Mouse (Mus musculus) retina, postnatal 7 days (tissue): ENCODE data around the gene Cd86.

Experiments used
- DNase-seq: peaks from one replicate; pipeline ENCODE4 v3.0.0-alpha.2; 2012; ENCODE audit warnings: low read depth, low spot score

Cd86 gene

DNA sequence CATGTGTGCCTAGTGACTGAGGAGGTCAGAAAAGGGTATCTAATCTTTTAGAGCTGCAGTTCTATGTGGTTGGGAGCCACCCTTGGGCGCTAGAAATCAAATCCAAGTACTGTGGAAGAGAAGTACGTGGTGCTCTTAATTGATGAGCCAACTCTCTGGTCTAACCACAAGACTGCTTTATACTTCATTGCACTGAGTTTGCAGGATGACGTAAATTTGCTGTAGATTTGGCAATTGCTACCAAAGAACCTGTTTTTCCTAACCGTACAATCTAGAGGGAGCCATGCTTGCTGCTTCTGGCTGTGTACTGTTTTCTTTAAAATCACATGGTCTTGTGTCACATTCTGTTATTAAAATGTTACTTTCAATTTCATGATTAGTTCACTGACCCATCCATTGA, 10.0 kb downstream of the Cd86 start:
- DNase-seq = no peak

DNA sequence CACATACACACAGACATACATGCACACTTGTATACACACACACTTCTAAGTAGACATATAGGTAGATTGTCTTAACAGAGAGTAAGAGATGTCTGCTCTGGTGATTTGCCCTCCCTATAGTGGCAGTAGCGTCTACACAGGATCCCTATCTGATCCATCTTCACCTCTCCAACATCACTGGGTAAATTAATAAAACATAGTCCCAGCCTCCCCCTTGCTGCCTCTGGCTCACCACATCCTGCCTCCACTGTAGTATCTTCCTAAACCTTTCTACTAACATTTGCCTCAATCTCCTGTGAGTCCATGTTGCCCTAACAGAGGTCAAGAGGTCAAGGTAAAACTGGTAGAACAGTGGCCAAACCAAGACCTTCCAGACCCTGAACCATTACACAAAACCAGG, 10.7 kb downstream of the Cd86 start:
- DNase-seq = no peak

DNA sequence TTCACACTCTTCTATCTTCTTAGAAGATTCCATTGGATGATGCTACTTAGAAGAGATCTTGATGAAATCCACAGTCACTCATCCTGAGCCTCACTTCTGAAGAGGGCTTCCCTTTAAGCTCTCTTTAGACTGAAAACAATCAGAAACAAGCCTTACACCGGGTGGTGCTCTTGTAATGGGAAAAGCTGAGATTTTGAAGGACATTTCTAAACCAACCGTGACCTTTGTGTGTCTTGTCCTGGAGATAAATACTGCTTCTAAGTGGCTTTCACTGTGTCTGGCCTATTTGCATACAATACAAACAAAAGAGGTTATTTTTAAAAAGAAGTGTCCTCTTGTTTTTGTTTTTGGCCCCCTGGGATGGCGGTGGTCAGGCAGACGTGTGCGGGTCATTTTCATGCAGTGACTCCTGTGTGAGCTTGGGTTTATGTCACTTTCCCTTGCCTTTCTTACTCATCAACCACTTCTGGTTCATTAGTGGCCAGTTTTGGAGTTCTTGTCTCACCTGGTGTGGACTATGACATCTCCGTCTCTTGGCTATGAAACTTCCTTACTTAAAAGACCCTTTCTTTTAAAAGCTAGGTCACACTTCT, 14.6 kb downstream of the Cd86 start:
- DNase-seq = no peak

DNA sequence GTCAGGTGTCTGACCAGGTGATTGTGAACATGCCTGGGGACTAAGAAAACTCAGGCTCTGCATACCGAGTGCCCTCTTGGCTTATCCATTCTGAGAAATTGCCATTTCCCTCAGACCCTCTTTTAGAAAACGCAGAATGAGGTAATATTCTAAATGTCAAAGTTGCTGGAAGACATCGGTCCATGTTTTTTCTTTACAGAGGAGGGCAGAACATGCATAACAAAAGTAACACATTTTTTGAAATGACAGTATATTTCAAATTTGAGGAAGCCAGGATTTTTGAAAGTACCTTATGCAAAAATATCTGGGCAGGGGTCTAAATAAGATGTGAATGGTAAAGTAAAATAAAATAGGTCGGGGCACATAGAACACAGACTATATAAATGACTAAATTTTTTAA, 15.4 kb downstream of the Cd86 start:
- no peak for DNase-seq

DNA sequence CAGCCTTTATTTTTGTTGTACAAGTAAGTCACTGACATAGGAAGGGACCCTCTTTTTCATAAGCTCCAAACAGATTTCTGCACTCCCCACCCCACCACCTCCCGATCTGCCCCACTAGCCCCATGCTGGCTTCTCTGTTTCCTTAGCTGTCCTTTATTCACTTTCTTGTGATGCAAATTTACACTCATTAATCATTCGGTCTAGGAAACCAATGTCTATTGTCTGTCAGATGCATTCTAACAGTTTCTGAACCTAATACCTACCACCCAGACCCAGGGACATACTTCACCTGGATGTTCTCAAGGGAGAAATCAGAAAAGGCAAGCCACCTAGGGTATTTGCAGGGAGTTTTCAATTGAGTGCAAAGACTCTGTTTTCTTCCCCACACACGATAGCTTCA, 16.6 kb downstream of the Cd86 start:
- DNase-seq = no peak

DNA sequence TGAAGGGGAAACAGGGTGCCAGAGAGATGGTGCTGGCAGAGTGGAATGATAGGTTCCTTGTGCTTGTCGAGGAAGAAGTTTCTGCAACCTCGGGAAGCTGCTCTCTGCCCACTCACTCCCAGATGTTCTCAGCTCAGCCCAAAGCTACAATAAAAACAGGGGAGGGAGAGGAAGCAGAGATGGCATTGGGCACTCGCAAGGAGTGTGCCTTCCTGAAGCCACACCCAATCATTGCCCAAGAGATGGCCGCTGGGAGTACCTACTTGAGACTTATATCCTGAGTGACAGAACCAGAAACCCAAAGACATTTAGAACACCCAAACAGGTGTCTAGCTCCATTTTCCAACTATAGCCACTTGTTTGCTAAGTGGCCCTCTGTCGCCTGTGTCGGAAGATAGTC, 20.8 kb downstream of the Cd86 start:
- DNase-seq = no peak

DNA sequence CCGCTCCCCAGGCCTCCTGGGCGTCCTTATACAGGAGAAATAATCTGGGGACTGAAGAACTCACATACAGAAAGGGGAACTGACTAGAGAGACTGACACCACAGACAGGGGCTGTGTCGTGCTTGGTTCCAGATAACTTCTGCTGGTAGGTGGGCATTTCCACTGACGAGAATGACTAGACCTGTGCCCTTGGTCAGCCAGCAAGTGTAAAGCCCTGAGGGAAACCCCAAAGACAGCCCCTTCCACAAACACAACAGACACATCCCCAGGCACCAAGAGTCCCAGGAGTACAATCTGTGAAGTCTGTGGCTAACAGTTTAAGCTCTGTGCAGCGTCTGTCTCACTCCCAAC, 23.2 kb downstream of the Cd86 start:
- DNase-seq = no peak

DNA sequence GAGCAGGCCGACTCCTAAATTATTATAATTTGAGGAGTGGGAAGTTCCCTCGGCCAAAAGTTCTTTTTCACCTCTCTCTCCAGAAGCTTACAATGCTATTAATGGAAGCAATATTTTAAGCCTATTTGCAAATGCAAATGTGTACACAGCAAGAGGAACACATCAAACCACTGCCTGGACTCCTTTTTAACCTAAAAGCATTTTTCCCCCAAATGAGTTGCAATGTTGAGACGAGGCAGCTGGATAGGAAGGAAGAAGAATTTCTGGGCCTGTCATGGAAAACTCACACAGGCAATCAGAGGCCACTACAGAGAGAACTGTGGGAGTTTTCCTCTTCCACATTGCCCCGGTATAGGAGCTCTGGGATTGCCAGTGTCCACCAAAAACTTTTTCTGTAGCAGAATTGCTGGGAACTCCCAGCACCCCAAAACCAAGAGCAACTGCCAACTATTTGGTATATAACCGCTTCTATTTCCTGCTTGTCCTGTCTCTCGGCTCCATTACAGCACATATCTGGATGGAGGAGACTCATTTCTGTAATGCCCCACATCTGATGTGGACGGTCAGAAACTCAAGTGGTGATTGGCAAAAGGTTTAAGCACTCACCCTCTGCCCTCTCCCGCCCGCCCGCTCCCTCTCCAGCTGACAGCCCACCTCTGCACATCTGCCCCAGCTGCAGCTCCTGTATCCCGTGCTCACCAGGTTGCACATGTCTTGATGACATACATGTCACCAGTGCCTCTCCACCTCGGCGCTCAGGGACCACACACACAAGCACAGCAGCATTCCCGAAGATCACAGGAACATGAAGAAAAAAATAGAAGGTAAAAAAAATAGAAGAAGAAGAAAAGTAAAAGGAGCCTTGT, 23.8 kb downstream of the Cd86 start:
- DNase-seq = no peak

DNA sequence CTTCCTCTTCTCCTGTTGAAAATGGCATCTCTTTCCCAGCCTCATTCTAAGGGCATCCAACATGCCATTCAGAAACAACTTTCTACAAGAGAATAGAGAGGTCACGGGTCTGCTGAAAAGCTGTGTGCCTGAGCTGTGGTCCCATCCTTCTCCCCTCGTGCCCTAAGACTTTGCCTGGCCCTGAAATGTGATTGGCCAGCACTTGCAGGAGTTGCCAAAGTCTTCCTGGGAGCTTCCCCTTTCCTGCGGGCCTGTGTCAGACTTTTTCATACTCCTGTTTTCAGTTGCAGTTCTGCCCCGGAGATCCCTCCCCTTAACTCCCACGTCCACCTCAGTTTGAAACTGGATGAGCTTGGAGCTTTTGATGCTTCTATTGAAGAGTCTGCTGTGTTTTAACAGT, 24.9 kb downstream of the Cd86 start:
- DNase-seq = no peak

DNA sequence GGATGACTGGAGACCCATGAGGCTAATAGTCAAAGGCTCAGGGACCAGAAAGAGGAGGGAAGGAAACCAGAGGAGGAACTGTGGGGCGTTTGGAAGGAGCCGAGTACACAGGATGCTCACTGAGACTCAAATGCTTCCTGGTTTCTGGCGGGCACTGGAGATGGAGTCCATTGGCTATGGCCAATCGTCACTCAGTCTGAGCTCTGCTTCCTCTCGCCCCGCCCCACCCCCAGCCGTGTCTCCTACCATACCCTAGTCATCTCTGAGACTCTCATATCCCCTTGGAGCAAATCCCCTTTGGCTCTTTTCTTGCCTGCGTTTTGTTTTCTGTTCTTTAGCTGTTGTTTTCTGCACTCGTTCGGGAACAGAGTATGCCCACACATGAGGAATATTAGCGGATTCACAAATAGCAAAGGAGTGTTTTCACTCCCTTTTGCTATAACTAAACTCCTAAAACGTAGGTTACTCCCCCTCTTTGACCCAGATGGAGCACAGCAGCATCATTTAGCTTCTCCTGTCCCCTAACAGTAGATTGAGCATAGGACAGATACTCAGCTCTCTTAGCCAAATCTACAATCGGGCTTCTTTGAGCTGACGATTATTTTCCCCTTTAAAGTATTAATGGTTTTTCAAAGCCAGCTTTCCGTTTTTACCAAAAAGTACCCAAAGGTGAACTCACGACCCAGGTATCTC, 25.9 kb downstream of the Cd86 start:
- DNase-seq = no peak

DNA sequence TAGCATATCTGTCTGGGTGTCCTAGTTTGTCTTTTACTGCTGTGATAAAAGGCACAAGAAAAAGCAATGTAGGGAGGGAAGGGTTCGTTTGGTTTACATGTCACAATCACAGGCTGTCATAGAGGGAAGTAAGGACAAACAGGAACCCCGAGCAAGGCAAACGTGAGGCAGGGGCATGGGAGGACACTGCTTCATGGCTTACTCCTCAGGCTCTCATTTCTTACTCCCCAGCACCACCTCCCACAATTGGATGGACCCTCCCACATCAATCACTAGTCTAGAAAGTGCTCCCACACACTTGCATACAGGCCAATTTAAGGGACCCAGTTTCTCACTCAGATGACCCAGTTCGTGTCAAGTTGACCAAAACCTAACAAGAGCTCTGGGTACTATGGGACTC, 29.1 kb downstream of the Cd86 start:
- no peak for DNase-seq

DNA sequence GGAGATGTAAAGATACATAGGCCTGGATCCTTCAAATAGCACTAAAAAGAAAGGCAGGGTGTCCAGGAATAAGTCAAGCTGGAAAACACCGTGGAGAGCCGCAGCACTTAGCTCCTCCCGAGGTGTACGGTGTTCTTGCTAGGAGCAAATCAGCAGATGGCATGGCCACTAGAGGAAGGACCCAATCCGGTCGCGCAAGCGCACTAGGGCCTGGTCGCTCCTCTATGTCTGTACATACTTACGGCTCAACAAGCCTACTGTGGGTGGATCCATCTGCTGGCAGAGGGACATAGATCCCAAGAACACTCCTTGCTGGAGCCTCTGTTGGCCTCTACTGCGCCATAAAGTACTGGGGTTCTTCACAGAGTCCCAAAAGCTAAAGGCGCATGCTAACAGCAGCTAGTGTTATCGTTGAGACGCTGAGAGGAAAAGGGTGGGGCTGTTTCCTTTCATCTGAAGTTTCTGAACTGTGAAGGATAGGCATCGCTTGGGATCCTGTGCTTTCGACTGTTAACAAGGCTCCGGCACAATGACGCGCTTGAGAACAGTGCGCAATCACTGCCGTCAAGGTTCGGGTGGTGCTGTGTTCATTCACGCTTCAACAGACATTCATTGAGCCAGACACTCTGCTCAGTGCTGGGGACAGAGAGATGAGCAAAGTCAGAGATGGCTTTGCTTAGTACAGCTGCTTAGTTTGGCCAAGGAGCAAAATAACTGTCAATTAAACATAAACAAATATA, 30.7 kb downstream of the Cd86 start:
- DNase-seq = no peak

DNA sequence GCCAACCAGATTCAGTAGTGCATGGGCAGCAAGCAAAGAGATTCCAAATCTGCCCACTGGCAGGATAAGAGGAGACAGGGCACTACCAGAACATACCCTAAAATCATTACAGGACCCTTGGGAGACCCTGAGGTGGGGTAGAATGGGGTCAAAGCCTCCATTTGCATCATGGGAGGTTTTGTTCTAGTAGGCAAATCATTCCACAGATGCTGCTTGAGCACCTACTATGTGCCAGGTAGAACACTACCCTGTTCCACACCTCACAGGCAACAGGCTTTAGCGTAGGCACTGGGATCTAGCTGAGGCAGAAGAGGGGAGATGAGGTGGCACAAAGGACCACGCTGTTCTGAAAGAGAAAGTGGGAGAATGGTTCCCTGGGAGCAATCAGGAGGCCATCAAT, 31.5 kb downstream of the Cd86 start:
- DNase-seq = no peak

DNA sequence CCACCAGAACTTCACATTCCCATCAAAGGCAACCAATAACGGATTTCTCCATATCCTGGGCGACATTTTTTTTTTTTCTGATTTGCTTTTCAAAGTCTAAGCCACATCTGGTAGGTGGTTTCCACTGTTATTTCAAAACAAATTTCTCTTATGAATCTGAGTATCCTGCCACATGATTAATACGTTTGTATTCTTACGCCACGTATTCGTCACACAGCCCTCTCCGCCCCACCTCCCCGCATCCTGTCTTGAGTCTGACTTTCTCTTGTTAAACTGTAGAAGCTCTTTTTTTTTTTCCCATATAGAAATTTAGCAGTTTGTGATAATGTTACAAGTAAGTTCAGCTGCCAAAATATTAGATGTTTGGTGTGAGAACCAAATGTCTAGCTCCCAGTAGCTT, 33.7 kb downstream of the Cd86 start:
- DNase-seq = no peak

DNA sequence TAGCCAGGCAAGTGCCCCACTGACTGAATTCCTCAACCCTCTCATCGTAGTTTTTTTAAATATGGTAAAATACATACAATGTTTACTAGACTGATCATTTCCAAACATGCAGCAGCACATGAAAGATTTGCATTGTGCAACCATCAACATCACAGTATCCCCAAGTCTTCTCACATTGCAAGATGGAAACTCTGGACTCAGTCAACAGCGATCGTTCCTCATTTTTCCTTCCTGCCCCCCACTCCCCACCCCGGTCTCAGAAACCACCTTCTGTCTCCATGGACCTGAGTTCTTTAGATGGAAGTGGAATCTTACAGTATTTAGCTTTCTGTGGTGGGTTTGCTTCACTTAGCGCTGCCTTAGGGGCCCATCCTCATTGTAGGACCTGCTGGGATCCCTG, 34.3 kb downstream of the Cd86 start:
- DNase-seq = no peak

DNA sequence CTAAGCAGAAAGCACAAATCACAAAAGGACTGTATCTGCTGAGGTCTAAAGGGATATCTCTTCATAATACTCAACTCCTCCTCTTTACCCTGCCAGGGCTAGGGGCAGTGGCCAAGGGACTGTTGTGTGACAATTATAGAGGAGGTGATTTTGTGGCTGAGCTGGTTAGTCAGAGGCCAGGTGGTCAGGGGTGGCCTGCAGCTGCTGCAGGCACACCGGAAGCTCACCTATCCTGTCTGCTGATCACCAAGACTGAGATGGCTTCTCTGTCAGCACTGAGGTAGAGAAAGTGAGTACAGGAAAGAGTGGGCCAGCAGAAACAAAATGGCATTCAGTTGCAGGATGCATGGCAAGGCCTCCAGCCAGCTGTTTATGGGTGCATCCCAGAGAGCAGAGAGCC, 38.1 kb downstream of the Cd86 start:
- no peak for DNase-seq

DNA sequence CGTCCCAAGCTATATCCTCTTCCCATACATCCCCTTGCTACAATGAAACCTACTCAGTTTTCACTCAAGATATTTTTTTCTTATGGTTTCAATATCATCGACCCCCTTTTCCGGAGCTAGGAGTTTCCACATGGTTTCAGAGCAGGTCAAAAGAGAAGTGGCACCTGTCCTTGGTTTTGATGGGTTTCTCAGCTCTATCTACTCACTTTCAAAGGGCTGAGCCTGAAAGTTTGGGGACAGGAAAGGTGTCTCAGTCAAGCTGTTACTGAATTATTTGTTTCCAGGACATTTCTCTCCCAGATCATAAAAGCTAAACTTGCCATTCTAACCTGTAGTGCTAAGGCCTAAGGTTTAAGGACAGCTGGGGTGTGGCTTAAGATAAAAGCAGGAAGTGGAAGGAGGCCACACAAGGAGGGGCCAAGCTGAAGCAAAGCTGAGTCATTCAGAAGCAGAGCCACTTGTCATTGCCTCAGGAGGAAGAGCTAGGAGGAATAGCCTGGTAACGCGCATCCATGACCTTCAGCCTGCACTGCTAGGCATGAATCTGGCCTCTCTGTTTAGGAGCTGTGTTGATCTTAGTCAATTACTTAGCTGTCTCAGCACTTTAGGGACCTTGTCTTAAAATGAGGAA, 39.2 kb downstream of the Cd86 start:
- DNase-seq = no peak

DNA sequence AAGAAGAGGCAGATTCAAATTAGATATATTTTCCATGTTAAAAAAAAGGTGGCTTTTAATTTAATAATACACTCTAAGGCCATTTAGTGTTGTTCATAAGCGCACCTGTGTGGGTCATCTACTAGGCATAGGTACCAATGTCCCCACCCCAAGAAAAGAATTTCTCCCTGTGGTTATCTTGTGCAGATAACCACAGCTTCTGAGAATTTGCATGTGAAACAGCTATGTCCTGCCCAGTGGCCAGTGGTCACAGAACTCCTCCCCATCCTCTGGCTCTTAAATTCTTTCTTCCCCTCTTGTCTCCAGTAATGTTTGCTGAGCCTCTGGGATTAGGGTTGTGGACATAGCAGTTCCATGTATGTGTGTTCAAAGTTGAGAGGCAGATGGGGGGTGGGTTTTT, 40.0 kb downstream of the Cd86 start:
- no peak for DNase-seq

DNA sequence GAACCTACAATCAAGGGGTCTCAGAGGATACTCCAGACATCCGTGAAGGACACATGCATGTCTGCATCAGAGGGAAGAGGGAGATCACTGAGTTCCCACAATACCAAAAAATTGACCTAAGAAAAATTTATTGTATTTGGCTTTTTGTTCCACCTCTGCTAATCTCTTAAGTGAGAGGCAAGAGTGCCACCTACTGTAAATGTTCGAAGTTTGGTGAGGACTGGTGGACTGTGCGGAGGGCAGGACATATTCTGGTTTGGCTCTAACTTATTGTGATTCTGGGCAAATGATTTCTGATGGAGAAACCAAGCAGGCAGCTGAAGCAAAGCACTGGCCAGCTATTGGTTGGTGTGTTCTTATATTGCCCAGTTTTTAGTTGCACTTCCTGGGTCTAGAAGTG, 43.6 kb downstream of the Cd86 start:
- no peak for DNase-seq

DNA sequence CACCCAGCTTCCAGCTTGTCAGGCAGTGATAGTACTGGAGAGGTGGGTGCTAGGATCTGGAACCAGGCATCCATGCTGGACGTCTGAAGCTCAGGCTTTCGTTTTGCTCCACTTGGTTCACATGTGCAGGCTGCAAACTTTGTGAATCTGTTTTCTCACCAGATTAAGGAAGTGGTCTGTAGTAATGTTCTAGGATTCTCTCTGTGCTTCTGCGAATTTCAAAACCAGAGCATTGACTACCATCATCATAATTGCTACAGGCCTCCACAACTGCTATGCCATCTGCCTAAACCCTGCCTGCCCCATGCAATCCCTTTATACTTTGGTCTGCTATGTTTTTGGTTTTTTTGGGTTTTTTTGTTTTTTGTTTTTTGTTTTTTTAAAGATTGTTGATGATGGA, 44.8 kb downstream of the Cd86 start:
- DNase-seq = no peak

DNA sequence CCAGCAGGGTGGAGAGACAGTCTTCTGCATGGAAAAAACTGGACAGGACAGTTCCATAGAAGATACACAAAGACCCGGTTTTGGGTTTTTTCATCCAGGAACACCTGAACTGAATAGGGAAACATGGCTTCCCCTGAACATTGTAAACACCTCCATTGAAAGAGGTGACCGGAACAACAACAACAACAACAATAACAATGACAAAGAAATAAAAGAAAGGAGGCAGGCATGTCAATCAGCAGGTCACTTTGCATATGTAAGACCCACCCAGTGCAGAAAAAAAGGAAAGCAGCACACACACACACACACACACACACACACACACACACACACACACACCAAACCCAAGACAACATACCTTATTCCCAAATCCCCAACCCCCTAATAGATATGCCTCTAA, 52.2 kb downstream of the Cd86 start:
- no peak for DNase-seq

DNA sequence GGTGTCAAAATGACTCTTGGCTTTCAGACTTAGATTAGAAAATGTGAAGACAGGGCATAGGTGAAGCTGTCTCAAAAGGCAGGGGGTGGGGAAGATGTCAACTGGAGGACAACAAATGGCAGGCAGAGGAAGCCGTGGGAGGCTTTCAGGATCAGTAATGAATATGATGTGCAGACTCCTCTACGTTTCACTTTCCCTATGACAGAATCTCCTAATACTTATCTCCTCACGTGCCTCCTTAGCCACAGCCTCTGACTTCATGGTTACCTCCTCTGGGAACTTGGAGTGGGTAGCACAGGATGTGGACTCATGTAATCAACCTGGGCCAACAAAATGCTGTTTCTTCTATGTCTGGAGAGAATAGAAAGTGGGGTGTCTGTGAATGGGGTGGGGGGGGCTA, 63.2 kb downstream of the Cd86 start:
- DNase-seq = no peak
